Mouse (Mus musculus): ENCODE results near the gene Btbd10. TPM values are rescaled to one million over a fixed set of nuclear protein-coding genes. Genes with fewer than 3 reads are reported as not detected.

Gene Btbd10
- polyA plus RNA-seq (2012; ENCODE audit: insufficient read depth, low replicate concordance) = 2.8 and 9.6 TPM in 2 replicates

- Histone ChIP-seq H3K9me3 (no peaks in the 10 kb centered on the region), H3K36me3 (replicated peaks; ENCODE audit: low read length) (peaks cover 4% of the 10 kb centered on the region), H3K4me1 (peaks cover 16% of the 10 kb centered on the region), H3K27me3 (replicated peaks) (no peaks in the 10 kb centered on the region), H3K4me3 (replicated peaks) (peak within 1 kb of the TSS; percentile 98)
- TF ChIP-seq FLI1 (IDR thresholded peaks at IDR 0.05; ENCODE audit: low read length) (no peak), GATA1 (IDR thresholded peaks at IDR 0.05; ENCODE audit: borderline replicate concordance, low read length) (no peak)
Measured at GRCm38 (mm10) chr7:113368746-113369619, at the start of gene Btbd10. Btbd10 (minus strand) TSS chr7:113369392.

GRCm38 (mm10) chr7:113416536-113416935, 47.3 kb upstream of the Btbd10 start:
- no peaks in the 10 kb centered on the region for H3K36me3 ChIP-seq (replicated peaks; ENCODE audit: low read length)
- H3K9me3 ChIP-seq = no peaks in the 10 kb centered on the region
- H3K27me3 ChIP-seq (replicated peaks) = peaks cover 3% of the 10 kb centered on the region
- TF ChIP-seq GATA1 (IDR thresholded peaks at IDR 0.05; ENCODE audit: borderline replicate concordance, low read length) = no peak
- no peak for TF ChIP-seq FLI1 (IDR thresholded peaks at IDR 0.05; ENCODE audit: low read length)
- no peak overlapping the region for H3K4me3 ChIP-seq (replicated peaks)
- peaks cover 23% of the 10 kb centered on the region for H3K4me1 ChIP-seq

GRCm38 (mm10) chr7:113415256-113415655, 46.1 kb upstream of the Btbd10 start:
- H3K4me3 ChIP-seq (replicated peaks) = no peak overlapping the region
- no peaks in the 10 kb centered on the region for H3K9me3 ChIP-seq
- TF ChIP-seq GATA1 (IDR thresholded peaks at IDR 0.05; ENCODE audit: borderline replicate concordance, low read length) = no peak
- no peak for TF ChIP-seq FLI1 (IDR thresholded peaks at IDR 0.05; ENCODE audit: low read length)
- peaks cover 3% of the 10 kb centered on the region for H3K27me3 ChIP-seq (replicated peaks)
- H3K36me3 ChIP-seq (replicated peaks; ENCODE audit: low read length) = no peaks in the 10 kb centered on the region
- peaks cover 23% of the 10 kb centered on the region for H3K4me1 ChIP-seq

- Histone ChIP-seq H3K4me3 (replicated peaks) (no peak overlapping the region), H3K4me1 (no peaks in the 10 kb centered on the region), H3K27me3 (replicated peaks) (peaks cover 2% of the 10 kb centered on the region), H3K9me3 (no peaks in the 10 kb centered on the region), H3K36me3 (replicated peaks; ENCODE audit: low read length) (no peaks in the 10 kb centered on the region)
- TF ChIP-seq GATA1 (IDR thresholded peaks at IDR 0.05; ENCODE audit: borderline replicate concordance, low read length) (no peak), FLI1 (IDR thresholded peaks at IDR 0.05; ENCODE audit: low read length) (no peak)
Measured at GRCm38 (mm10) chr7:113408712-113409111, 39.5 kb upstream of the Btbd10 start.

GRCm38 (mm10) chr7:113398083-113398482, 28.9 kb upstream of the Btbd10 start:
- no peaks in the 10 kb centered on the region for H3K4me1 ChIP-seq
- no peaks in the 10 kb centered on the region for H3K9me3 ChIP-seq
- H3K36me3 ChIP-seq (replicated peaks; ENCODE audit: low read length) = no peaks in the 10 kb centered on the region
- TF ChIP-seq GATA1 (IDR thresholded peaks at IDR 0.05; ENCODE audit: borderline replicate concordance, low read length) (no peak), FLI1 (IDR thresholded peaks at IDR 0.05; ENCODE audit: low read length) (no peak)
- no peaks in the 10 kb centered on the region for H3K27me3 ChIP-seq (replicated peaks)
- H3K4me3 ChIP-seq (replicated peaks) = no peak overlapping the region

- Histone ChIP-seq H3K36me3 (replicated peaks; ENCODE audit: low read length) (no peaks in the 10 kb centered on the region), H3K9me3 (no peaks in the 10 kb centered on the region), H3K4me3 (replicated peaks) (no peak overlapping the region), H3K4me1 (peaks cover 4% of the 10 kb centered on the region), H3K27me3 (replicated peaks) (no peaks in the 10 kb centered on the region)
- TF ChIP-seq FLI1 (IDR thresholded peaks at IDR 0.05; ENCODE audit: low read length) (no peak), GATA1 (IDR thresholded peaks at IDR 0.05; ENCODE audit: borderline replicate concordance, low read length) (no peak)
Measured at GRCm38 (mm10) chr7:113396661-113397060, 27.5 kb upstream of the Btbd10 start.

GRCm38 (mm10) chr7:113391619-113392018, 22.4 kb upstream of the Btbd10 start:
- Histone ChIP-seq H3K9me3 (no peaks in the 10 kb centered on the region), H3K4me3 (replicated peaks) (no peak overlapping the region), H3K36me3 (replicated peaks; ENCODE audit: low read length) (no peaks in the 10 kb centered on the region), H3K27me3 (replicated peaks) (no peaks in the 10 kb centered on the region), H3K4me1 (peaks cover 9% of the 10 kb centered on the region)
- TF ChIP-seq FLI1 (IDR thresholded peaks at IDR 0.05; ENCODE audit: low read length) (no peak), GATA1 (IDR thresholded peaks at IDR 0.05; ENCODE audit: borderline replicate concordance, low read length) (no peak)

GRCm38 (mm10) chr7:113388470-113388869, 19.3 kb upstream of the Btbd10 start, which contains the start of gene Pth:
Pth (minus strand) TSS chr7:113388570.
- Histone ChIP-seq H3K9me3 (no peaks in the 10 kb centered on the region), H3K4me1 (peaks cover 9% of the 10 kb centered on the region), H3K4me3 (replicated peaks) (no peak within 1 kb of the TSS), H3K27me3 (replicated peaks) (peaks cover 3% of the 10 kb centered on the region), H3K36me3 (replicated peaks; ENCODE audit: low read length) (no peaks in the 10 kb centered on the region)
- TF ChIP-seq FLI1 (IDR thresholded peaks at IDR 0.05; ENCODE audit: low read length) (no peak), GATA1 (IDR thresholded peaks at IDR 0.05; ENCODE audit: borderline replicate concordance, low read length) (no peak)

- Histone ChIP-seq H3K9me3 (no peaks in the 10 kb centered on the region), H3K36me3 (replicated peaks; ENCODE audit: low read length) (no peaks in the 10 kb centered on the region), H3K27me3 (replicated peaks) (no peaks in the 10 kb centered on the region), H3K4me3 (replicated peaks) (peak overlapping the region; percentile 78), H3K4me1 (peaks cover 16% of the 10 kb centered on the region)
- no peak for TF ChIP-seq GATA1 (IDR thresholded peaks at IDR 0.05; ENCODE audit: borderline replicate concordance, low read length)
- TF ChIP-seq FLI1 (IDR thresholded peaks at IDR 0.05; ENCODE audit: low read length) = no peak
Measured at GRCm38 (mm10) chr7:113377875-113378658, 8.9 kb upstream of the Btbd10 start.
